Mouse (Mus musculus) stomach, postnatal 0 days (tissue): ENCODE results near the gene Gpr132. TPM values are rescaled to one million over a fixed set of nuclear protein-coding genes. Genes with fewer than 3 reads are reported as not detected.
A peak's percentile ranks its signal among the peaks of the same experiment; 100 is the strongest.

Experiments used
- ATAC-seq: fragments of 200-750 bp; cut with Nextera tagmentation; 2 replicates; pipeline ENCODE4 v1.8.0; 2017; ENCODE audit not compliant: low FRiP score, low TSS enrichment
- DNase-seq: peaks from one replicate; pipeline ENCODE4 v3.0.0-alpha.2; 2016; ENCODE audit warnings: low spot score
- H3K27ac ChIP-seq: fragments of 300-500 bp; sonication (generic); replicated peaks from 2 replicates; pipeline ENCODE4 v1.5.1; 2014; ENCODE audit warnings: mild to moderate bottlenecking, control low read depth
- H3K27me3 ChIP-seq: fragments of 300-500 bp; sonication (generic); 2 replicates; pipeline ENCODE4 v1.6.1; 2014; ENCODE audit warnings: low read length; ENCODE audit not compliant: control insufficient read depth, insufficient read depth
- H3K36me3 ChIP-seq: fragments of 300-500 bp; sonication (generic); 2 replicates; pipeline ENCODE4 v1.6.1; 2014; ENCODE audit warnings: low read length, mixed read lengths; ENCODE audit not compliant: control insufficient read depth, insufficient read depth
- H3K4me1 ChIP-seq: fragments of 300-500 bp; sonication (generic); replicated peaks from 2 replicates; pipeline ENCODE4 v1.6.1; 2014; ENCODE audit warnings: antibody characterized with exemption; ENCODE audit not compliant: control insufficient read depth, insufficient read depth
- H3K4me2 ChIP-seq: fragments of 300-500 bp; sonication (generic); replicated peaks from 2 replicates; pipeline ENCODE4 v1.6.1; 2014; ENCODE audit warnings: low read depth, mild to moderate bottlenecking, control low read depth, moderate library complexity
- H3K4me3 ChIP-seq: fragments of 300-500 bp; sonication (generic); 2 replicates; pipeline ENCODE4 v1.5.1; 2014; ENCODE audit warnings: low read depth, low read length, control low read depth
- H3K9ac ChIP-seq: fragments of 300-500 bp; sonication (generic); 2 replicates; pipeline ENCODE4 v1.6.1; 2014; ENCODE audit warnings: mild to moderate bottlenecking, low read length, control low read depth, mixed read lengths
- H3K9me3 ChIP-seq: fragments of 300-500 bp; sonication (generic); 2 replicates; pipeline ENCODE4 v1.6.1; 2016; ENCODE audit warnings: low read length; ENCODE audit not compliant: control insufficient read depth
- CTCF ChIP-seq: IDR thresholded peaks from 2 replicates; pipeline ENCODE4 v1.5.1; 2016; ENCODE audit warnings: antibody characterized with exemption, low read depth, mild to moderate bottlenecking, moderate library complexity
- EP300 ChIP-seq: optimal IDR thresholded peaks from 2 replicates; pipeline ENCODE3; 2016; ENCODE audit warnings: antibody characterized with exemption
- WGBS: fragments of 180-500 bp; shearing (Covaris S2); extraction: QIAGEN DNeasy Blood & Tissue Kit; methylation state at CpG from one replicate; pipeline ENCODE4 v1.1.7; 2014; 5-methylcytosine and 5-hydroxymethylcytosine counted together
- polyA plus RNA-seq: library from polyadenylated mRNA; unstranded; fragments of >200 nt; fragmentation: Nextera tagmentation; extraction: Ambion mirVana; gene quantifications from 2 replicates; pipeline ENCODE4 v1.2.1, GENCODE M21; 2015

Gpr132 gene
- polyA plus RNA-seq, 1 experiment from 2014 or later = 0.11 TPM

- no peaks in the 10 kb centered on the region for H3K27me3 ChIP-seq
- no peaks in the 10 kb centered on the region for H3K4me1 ChIP-seq
- ATAC-seq (no peak), DNase-seq (no peak)
- TF ChIP-seq CTCF (no peak), EP300 (no peak)
- H3K4me2 ChIP-seq = no peak overlapping the region
- no peak overlapping the region for H3K4me3 ChIP-seq
- H3K9ac ChIP-seq = no peak overlapping the region
- no peak overlapping the region for H3K27ac ChIP-seq
- H3K36me3 ChIP-seq = no peaks in the 10 kb centered on the region
- no peaks in the 10 kb centered on the region for H3K9me3 ChIP-seq
- WGBS = 56% methylated on average over 4 of the region's 4 CpGs
Observed at GRCm38 (mm10) chr12:112898960-112899359, 30.9 kb upstream of the Gpr132 start.

GRCm38 (mm10) chr12:112898351-112898750 is 30.3 kb upstream of the Gpr132 start:
- H3K36me3 ChIP-seq = no peaks in the 10 kb centered on the region
- ATAC-seq (no peak), DNase-seq (no peak)
- no peaks in the 10 kb centered on the region for H3K9me3 ChIP-seq
- no peak overlapping the region for H3K4me2 ChIP-seq
- WGBS = 56% methylated on average over 12 of the region's 12 CpGs
- H3K9ac ChIP-seq = no peak overlapping the region
- H3K27me3 ChIP-seq = no peaks in the 10 kb centered on the region
- 0 out of 2 replicates have a peak overlapping the region, but pooled peaks have one; percentile 13 for H3K27ac ChIP-seq
- no peak for TF ChIP-seq CTCF
- no peak for TF ChIP-seq EP300
- no peak overlapping the region for H3K4me3 ChIP-seq
- no peaks in the 10 kb centered on the region for H3K4me1 ChIP-seq

GRCm38 (mm10) chr12:112897522-112898212 is 29.6 kb upstream of the Gpr132 start:
- Histone ChIP-seq H3K36me3 (no peaks in the 10 kb centered on the region), H3K27me3 (no peaks in the 10 kb centered on the region), H3K4me2 (peak overlapping the region; percentile 31; the same call in 1 of the 2 replicates), H3K27ac (0 out of 2 replicates have a peak overlapping the region, but pooled peaks have one; percentile 13), H3K9ac (no peak overlapping the region), H3K4me1 (no peaks in the 10 kb centered on the region), H3K9me3 (no peaks in the 10 kb centered on the region), H3K4me3 (no peak overlapping the region)
- TF ChIP-seq CTCF = no peak
- no peak for TF ChIP-seq EP300
- DNase-seq (no peak), ATAC-seq (peak; percentile 83)
- 18% methylated on average over 15 of the region's 16 CpGs for WGBS

GRCm38 (mm10) chr12:112894969-112895368 is 26.9 kb upstream of the Gpr132 start:
- WGBS = 54% methylated on average over 4 of the region's 4 CpGs
- Histone ChIP-seq H3K4me3 (no peak overlapping the region), H3K9me3 (no peaks in the 10 kb centered on the region), H3K27ac (no peak overlapping the region), H3K4me2 (no peak overlapping the region), H3K4me1 (no peaks in the 10 kb centered on the region), H3K27me3 (no peaks in the 10 kb centered on the region), H3K36me3 (no peaks in the 10 kb centered on the region), H3K9ac (no peak overlapping the region)
- DNase-seq (no peak), ATAC-seq (no peak)
- no peak for TF ChIP-seq CTCF
- no peak for TF ChIP-seq EP300

GRCm38 (mm10) chr12:112894303-112894884 is 26.4 kb upstream of the Gpr132 start:
- no peak overlapping the region for H3K4me3 ChIP-seq
- no peaks in the 10 kb centered on the region for H3K9me3 ChIP-seq
- no peak for DNase-seq
- H3K4me1 ChIP-seq = no peaks in the 10 kb centered on the region
- no peak for TF ChIP-seq CTCF
- TF ChIP-seq EP300 = no peak
- no peak overlapping the region for H3K9ac ChIP-seq
- 0 out of 2 replicates have a peak overlapping the region, but pooled peaks have one; percentile 24 for H3K27ac ChIP-seq
- no peak overlapping the region for H3K4me2 ChIP-seq
- ATAC-seq = no peak
- 57% methylated on average over 11 of the region's 11 CpGs for WGBS
- no peaks in the 10 kb centered on the region for H3K27me3 ChIP-seq
- no peaks in the 10 kb centered on the region for H3K36me3 ChIP-seq

GRCm38 (mm10) chr12:112885465-112885864 is 17.4 kb upstream of the Gpr132 start:
- no peak overlapping the region for H3K9ac ChIP-seq
- WGBS = 40% methylated on average over 7 of the region's 7 CpGs
- no peak overlapping the region for H3K4me3 ChIP-seq
- H3K9me3 ChIP-seq = no peaks in the 10 kb centered on the region
- H3K4me1 ChIP-seq = no peaks in the 10 kb centered on the region
- DNase-seq (no peak), ATAC-seq (no peak)
- H3K36me3 ChIP-seq = no peaks in the 10 kb centered on the region
- H3K27ac ChIP-seq = no peak overlapping the region
- H3K27me3 ChIP-seq = no peaks in the 10 kb centered on the region
- no peak overlapping the region for H3K4me2 ChIP-seq
- TF ChIP-seq EP300 (no peak), CTCF (no peak)
